Mouse (Mus musculus) limb, embryonic 14.5 days (tissue): Measurements from ENCODE around the gene Psph. TPM values are rescaled to one million over a fixed set of nuclear protein-coding genes. Genes with fewer than 3 reads are reported as not detected.

ENCODE experiments used
- ATAC-seq: fragments of 200-750 bp; cut with Nextera tagmentation; 2 replicates; pipeline ENCODE4 v1.8.0; 2017; ENCODE audit warnings: low read depth, moderate number of reproducible peaks, moderate TSS enrichment; ENCODE audit not compliant: low FRiP score
- DNase-seq: peaks from one replicate; pipeline ENCODE4 v3.0.0-alpha.2; 2015; ENCODE audit warnings: low spot score
- H3K27ac ChIP-seq: fragments of 300-500 bp; sonication (generic); replicated peaks from 2 replicates; pipeline ENCODE4 v1.5.1; 2014; ENCODE audit warnings: low read depth, mild to moderate bottlenecking, low read length, moderate library complexity, mixed read lengths
- H3K27me3 ChIP-seq: fragments of 300-500 bp; sonication (generic); 2 replicates; pipeline ENCODE4 v1.6.1; 2014; ENCODE audit warnings: low read length, mixed read lengths; ENCODE audit not compliant: control insufficient read depth, insufficient read depth
- H3K36me3 ChIP-seq: fragments of 300-500 bp; sonication (generic); 2 replicates; pipeline ENCODE4 v1.6.1; 2014; ENCODE audit warnings: mild to moderate bottlenecking, low read length, moderate library complexity, mixed read lengths; ENCODE audit not compliant: control insufficient read depth, insufficient read depth
- H3K4me1 ChIP-seq: fragments of 300-500 bp; sonication (generic); 2 replicates; pipeline ENCODE4 v1.6.1; 2014; ENCODE audit warnings: antibody characterized with exemption, low read length, mixed read lengths; ENCODE audit not compliant: control insufficient read depth, insufficient read depth
- H3K4me2 ChIP-seq: fragments of 300-500 bp; sonication (generic); replicated peaks from 2 replicates; pipeline ENCODE4 v1.6.1; 2014; ENCODE audit warnings: low read depth, mild to moderate bottlenecking, low read length, moderate library complexity; ENCODE audit not compliant: severe bottlenecking
- H3K4me3 ChIP-seq: fragments of 300-500 bp; sonication (generic); replicated peaks from 2 replicates; pipeline ENCODE4 v1.5.1; 2014; ENCODE audit warnings: low read length
- H3K9ac ChIP-seq: fragments of 300-500 bp; sonication (generic); 2 replicates; pipeline ENCODE4 v1.6.1; 2014; ENCODE audit warnings: mild to moderate bottlenecking, low read depth, low read length, moderate library complexity; ENCODE audit not compliant: severe bottlenecking
- H3K9me3 ChIP-seq: fragments of 300-500 bp; sonication (generic); 2 replicates; pipeline ENCODE4 v1.6.1; 2016; ENCODE audit warnings: low read length; ENCODE audit not compliant: control insufficient read depth
- POLR2A ChIP-seq: fragments of 200-500 bp; IDR thresholded peaks from 2 replicates; pipeline ENCODE4 v1.8.0; 2012; ENCODE audit warnings: inconsistent platforms, mild to moderate bottlenecking, moderate library complexity, borderline replicate concordance; ENCODE audit not compliant: insufficient read depth, insufficient read length; ENCODE audit errors: extremely low read depth
- WGBS: fragments of 180-500 bp; shearing (Covaris S2); extraction: QIAGEN DNeasy Blood & Tissue Kit; methylation state at CpG from one replicate; pipeline ENCODE4 v1.1.7; 2014; 5-methylcytosine and 5-hydroxymethylcytosine counted together
- polyA plus RNA-seq, 2 experiments: library from polyadenylated mRNA; depleted of rRNA in 1 of 2; stranded (reverse) in 1 of 2; unstranded in 1 of 2; fragments of >200 nt; fragmentation: Nextera tagmentation in 1 of 2; extraction: Ambion mirVana in 1 of 2; gene quantifications; 2 replicates each; pipeline versions ENCODE4 v1.2.1 to v1.2.3; 2012 to 2014

Gene Psph
- polyA plus RNA-seq, 2 experiments: 15.9 to 34.1 TPM

DNA sequence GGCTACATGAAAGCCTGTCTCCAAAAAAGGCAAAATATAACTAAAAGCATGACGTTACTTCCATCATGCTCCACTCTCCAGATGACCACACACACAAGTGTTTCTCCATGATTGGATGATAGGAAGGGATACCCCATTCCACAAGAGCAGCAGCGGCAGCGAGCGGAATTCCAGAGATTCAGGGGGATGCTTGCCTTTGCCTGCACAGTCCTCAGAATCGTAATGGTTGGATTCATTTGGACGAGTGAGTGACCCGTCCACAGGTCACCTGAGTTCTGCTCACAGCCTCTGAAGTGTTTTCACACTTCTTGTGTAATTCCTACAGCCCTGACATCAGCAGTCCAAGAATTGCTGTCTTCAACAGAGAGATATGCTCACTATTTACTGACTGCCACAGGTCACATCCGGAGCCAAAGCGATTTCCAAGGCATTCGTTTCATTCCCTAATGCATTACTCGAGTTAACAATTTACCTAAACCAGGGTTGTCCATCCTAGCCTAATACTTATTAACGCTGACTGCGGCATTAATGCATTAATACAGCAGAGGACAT is 27.2 kb downstream of the Psph start:
- Histone ChIP-seq H3K9me3 (no peaks in the 10 kb centered on the region), H3K36me3 (peaks cover 28% of the 10 kb centered on the region), H3K9ac (no peak overlapping the region), H3K4me1 (peaks cover 6% of the 10 kb centered on the region; the same call in 1 of the 2 replicates), H3K27me3 (no peaks in the 10 kb centered on the region), H3K4me3 (no peak overlapping the region), H3K4me2 (no peak overlapping the region), H3K27ac (no peak overlapping the region)
- 89% methylated on average over 13 of the region's 13 CpGs for WGBS
- TF ChIP-seq POLR2A: no peak
- no peak for ATAC-seq
- DNase-seq: no peak

- Histone ChIP-seq H3K27ac (no peak overlapping the region), H3K27me3 (no peaks in the 10 kb centered on the region), H3K4me2 (no peak overlapping the region), H3K4me3 (no peak overlapping the region), H3K4me1 (peaks cover 5% of the 10 kb centered on the region; the same call in 1 of the 2 replicates), H3K9ac (no peak overlapping the region), H3K9me3 (no peaks in the 10 kb centered on the region), H3K36me3 (peaks cover 47% of the 10 kb centered on the region)
- WGBS: 91% methylated on average over 20 of the region's 20 CpGs
- TF ChIP-seq POLR2A: no peak
- DNase-seq: no peak
- no peak for ATAC-seq
Measured at GRCm38 (mm10) chr5:129756886-129757285, 30.4 kb downstream of the Psph start.

- Histone ChIP-seq H3K9me3 (no peaks in the 10 kb centered on the region), H3K4me1 (no peaks in the 10 kb centered on the region), H3K9ac (no peak overlapping the region), H3K27ac (no peak overlapping the region), H3K36me3 (peaks cover 66% of the 10 kb centered on the region), H3K4me2 (no peak overlapping the region), H3K4me3 (no peak overlapping the region), H3K27me3 (no peaks in the 10 kb centered on the region)
- 64% methylated on average over 6 of the region's 6 CpGs for WGBS
- DNase-seq: no peak
- no peak for TF ChIP-seq POLR2A
- ATAC-seq: no peak
Measured at GRCm38 (mm10) chr5:129744050-129744449, 43.2 kb downstream of the Psph start.

DNA sequence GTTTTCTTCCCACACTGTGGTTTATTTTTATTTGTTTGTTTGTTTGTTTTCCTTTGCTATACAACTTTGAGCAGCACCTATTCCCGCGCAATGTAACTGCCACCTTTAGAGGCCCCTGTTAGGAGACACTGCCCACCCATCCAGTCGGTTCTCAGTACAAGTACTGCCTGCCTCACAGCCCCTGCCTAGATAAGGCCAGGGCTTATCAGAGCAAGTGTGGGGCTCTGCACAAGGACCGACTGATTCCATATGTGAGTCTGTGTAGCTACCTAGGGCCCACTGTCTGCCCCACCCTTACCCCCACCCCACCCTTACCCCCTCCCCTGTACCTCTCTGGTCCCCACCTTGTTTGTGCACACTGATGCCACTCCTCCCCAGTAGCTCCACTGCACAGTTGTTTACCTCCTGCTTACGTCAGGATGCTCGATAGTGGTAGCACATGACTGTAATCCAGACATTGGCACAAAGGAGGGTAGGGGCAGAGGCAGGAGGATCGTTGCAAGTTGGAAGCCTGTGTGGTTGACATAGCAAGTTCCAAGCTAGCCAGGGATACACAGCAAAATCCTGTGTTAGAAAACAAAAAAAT is 44.3 kb downstream of the Psph start:
- DNase-seq (no peak), ATAC-seq (no peak)
- no peak overlapping the region for H3K9ac ChIP-seq
- no peaks in the 10 kb centered on the region for H3K27me3 ChIP-seq
- no peaks in the 10 kb centered on the region for H3K4me1 ChIP-seq
- H3K4me2 ChIP-seq: no peak overlapping the region
- H3K36me3 ChIP-seq: peaks cover 58% of the 10 kb centered on the region
- no peak overlapping the region for H3K4me3 ChIP-seq
- 83% methylated on average over 7 of the region's 7 CpGs for WGBS
- H3K27ac ChIP-seq: no peak overlapping the region
- TF ChIP-seq POLR2A: no peak
- no peaks in the 10 kb centered on the region for H3K9me3 ChIP-seq

- no peak overlapping the region for H3K4me2 ChIP-seq
- no peak overlapping the region for H3K9ac ChIP-seq
- H3K4me1 ChIP-seq: no peaks in the 10 kb centered on the region
- DNase-seq (no peak), ATAC-seq (no peak)
- 78% methylated on average over 1 of the region's 1 CpGs for WGBS
- H3K27me3 ChIP-seq: no peaks in the 10 kb centered on the region
- no peaks in the 10 kb centered on the region for H3K9me3 ChIP-seq
- no peak for TF ChIP-seq POLR2A
- no peak overlapping the region for H3K27ac ChIP-seq
- H3K36me3 ChIP-seq: peaks cover 44% of the 10 kb centered on the region
- no peak overlapping the region for H3K4me3 ChIP-seq
Measured at GRCm38 (mm10) chr5:129740976-129741375, 46.3 kb downstream of the Psph start.
